Mouse (Mus musculus) lung, embryonic 16.5 days (tissue): ENCODE measurements at regions not wholly inside any gene's neighbourhood (a gene's known extent, or its start where the extent isn't known, plus 50 kb on each side); places are given as distances from the start of the nearest gene placed in this dataset.

Experiments used
- ATAC-seq: fragments of 200-750 bp; cut with Nextera tagmentation; 2 replicates; pipeline ENCODE4 v1.8.0; 2017; ENCODE audit warnings: low read depth, mild to moderate bottlenecking, moderate library complexity
- H3K27ac ChIP-seq: fragments of 300-500 bp; sonication (generic); 2 replicates; pipeline ENCODE4 v1.5.1; 2014; ENCODE audit warnings: mild to moderate bottlenecking, control low read depth, low read length
- H3K27me3 ChIP-seq: fragments of 300-500 bp; sonication (generic); 2 replicates; pipeline ENCODE4 v1.6.1; 2014; ENCODE audit warnings: low read depth, low read length, mixed read lengths; ENCODE audit not compliant: control insufficient read depth, insufficient read depth
- H3K36me3 ChIP-seq: fragments of 300-500 bp; sonication (generic); 2 replicates; pipeline ENCODE4 v1.6.1; 2014; ENCODE audit warnings: low read length; ENCODE audit not compliant: control insufficient read depth, insufficient read depth
- H3K4me1 ChIP-seq: fragments of 300-500 bp; sonication (generic); replicated peaks from 2 replicates; pipeline ENCODE4 v1.6.1; 2014; ENCODE audit warnings: low read length, mixed read lengths; ENCODE audit not compliant: control insufficient read depth, insufficient read depth
- H3K4me2 ChIP-seq: fragments of 300-500 bp; sonication (generic); 2 replicates; pipeline ENCODE4 v1.6.1; 2014; ENCODE audit warnings: low read depth, low read length, control low read depth
- H3K4me3 ChIP-seq: fragments of 300-500 bp; sonication (generic); 2 replicates; pipeline ENCODE4 v1.5.1; 2014; ENCODE audit warnings: mild to moderate bottlenecking, low read length, control low read depth
- H3K9ac ChIP-seq: fragments of 300-500 bp; sonication (generic); 2 replicates; pipeline ENCODE4 v1.6.1; 2014; ENCODE audit warnings: low read length, control low read depth
- H3K9me3 ChIP-seq: fragments of 300-500 bp; sonication (generic); 2 replicates; pipeline ENCODE4 v1.6.1; 2016; ENCODE audit warnings: low read length; ENCODE audit not compliant: control insufficient read depth
- WGBS: fragments of 180-500 bp; shearing (Covaris S2); extraction: QIAGEN DNeasy Blood & Tissue Kit; methylation state at CpG from one replicate; pipeline ENCODE4 v1.1.7; 2014; 5-methylcytosine and 5-hydroxymethylcytosine counted together

- no peak overlapping the region for H3K9ac ChIP-seq
- H3K27ac ChIP-seq: no peak overlapping the region
- WGBS: 50% methylated on average over 9 of the region's 9 CpGs
- no peaks in the 10 kb centered on the region for H3K36me3 ChIP-seq
- peaks cover 2% of the 10 kb centered on the region; the same call in 1 of the 2 replicates for H3K9me3 ChIP-seq
- no peaks in the 10 kb centered on the region for H3K4me1 ChIP-seq
- H3K27me3 ChIP-seq: no peaks in the 10 kb centered on the region
- H3K4me2 ChIP-seq: no peak overlapping the region
- no peak overlapping the region for H3K4me3 ChIP-seq
- no peak for ATAC-seq
Observed at GRCm38 (mm10) chr8:23360850-23361274, 949.7 kb downstream of the Mrps31 start.
